Mouse (Mus musculus) heart, postnatal 10 days (tissue): ENCODE measurements around the gene Cadm1. TPM values are rescaled to one million over a fixed set of nuclear protein-coding genes. Genes with fewer than 3 reads are reported as not detected.

Source experiments
- DNase-seq, 2 experiments: peaks; one replicate each; pipeline ENCODE4 v3.0.0; 2021
- intact Hi-C: fragments of 180-260 bp; cut with DNase I; formaldehyde crosslinking; loops from one replicate; pipeline ENCODE4 v1.15.1; 2025
- total RNA-seq, 2 experiments: library from RNA; stranded (reverse); gene quantifications; 2 replicates each; pipeline ENCODE4 v1.2.3; 2021

The Cadm1 gene
- total RNA-seq, 2 experiments from 2014 or later: 2.7 to 3.3 TPM

GRCm38 (mm10) chr9:47848745-47849144 is 318.8 kb downstream of the Cadm1 start:
- intact Hi-C loops: no loop called here
- DNase-seq: no peak

GRCm38 (mm10) chr9:47856311-47856710 is 326.3 kb downstream of the Cadm1 start:
- intact Hi-C loops: no loop called here
- DNase-seq: peak in 1 of 2 experiments; percentile 29

- DNase-seq: no peak
- intact Hi-C loops: no loop called here
These were observed 327.3 kb downstream of the Cadm1 start for GRCm38 (mm10) chr9:47857235-47857634.

- intact Hi-C loops: no loop called here
- no peak for DNase-seq
These were observed 328.2 kb downstream of the Cadm1 start for GRCm38 (mm10) chr9:47858134-47858533.

GRCm38 (mm10) chr9:47858778-47859395 is 328.9 kb downstream of the Cadm1 start:
- no peak for DNase-seq
- intact Hi-C loops: no loop called here

- no peak for DNase-seq
These were observed 331.0 kb downstream of the Cadm1 start for GRCm38 (mm10) chr9:47860994-47861393.

GRCm38 (mm10) chr9:47861783-47862182 is 331.8 kb downstream of the Cadm1 start:
- DNase-seq: no peak
- intact Hi-C loops: no loop called here

More at GRCm38 (mm10) chr9:47860994-47861393, 331.0 kb downstream of the Cadm1 start:
- intact Hi-C loops: no loop called here

- intact Hi-C loops: no loop called here
- no peak for DNase-seq
These were observed 336.0 kb downstream of the Cadm1 start for GRCm38 (mm10) chr9:47866001-47866400.

- no peak for DNase-seq
- intact Hi-C loops: no loop called here
These were observed 337.5 kb downstream of the Cadm1 start for GRCm38 (mm10) chr9:47867474-47867873.

- intact Hi-C loops: no loop called here
- no peak for DNase-seq
These were observed 339.7 kb downstream of the Cadm1 start for GRCm38 (mm10) chr9:47869661-47870060.

GRCm38 (mm10) chr9:47876557-47877206 is 346.7 kb downstream of the Cadm1 start:
- intact Hi-C loops: no loop called here
- no peak for DNase-seq

GRCm38 (mm10) chr9:47880171-47880570 is 350.2 kb downstream of the Cadm1 start:
- intact Hi-C loops: no loop called here
- DNase-seq: no peak

- DNase-seq: no peak
- intact Hi-C loops: no loop called here
These were observed 352.4 kb downstream of the Cadm1 start for GRCm38 (mm10) chr9:47882372-47882771.

GRCm38 (mm10) chr9:47891721-47892120 is 361.7 kb downstream of the Cadm1 start:
- DNase-seq: no peak
- intact Hi-C loops: no loop called here

GRCm38 (mm10) chr9:47892995-47893394 is 363.0 kb downstream of the Cadm1 start:
- intact Hi-C loops: no loop called here
- DNase-seq: no peak

GRCm38 (mm10) chr9:47894096-47894495 is 364.1 kb downstream of the Cadm1 start:
- intact Hi-C loops: no loop called here
- no peak for DNase-seq

- no peak for DNase-seq
- intact Hi-C loops: no loop called here
These were observed 364.7 kb downstream of the Cadm1 start for GRCm38 (mm10) chr9:47894661-47895060.

GRCm38 (mm10) chr9:47895121-47895520 is 365.1 kb downstream of the Cadm1 start:
- DNase-seq: no peak
- intact Hi-C loops: no loop called here

GRCm38 (mm10) chr9:47900734-47901133 is 370.8 kb downstream of the Cadm1 start:
- DNase-seq: no peak
- intact Hi-C loops: no loop called here

GRCm38 (mm10) chr9:47903661-47904060 is 373.7 kb downstream of the Cadm1 start:
- no peak for DNase-seq
- intact Hi-C loops: no loop called here

- no peak for DNase-seq
- intact Hi-C loops: no loop called here
These were observed 374.5 kb downstream of the Cadm1 start for GRCm38 (mm10) chr9:47904339-47904922.

- intact Hi-C loops: no loop called here
These were observed 376.5 kb downstream of the Cadm1 start for GRCm38 (mm10) chr9:47906521-47906920.

More at GRCm38 (mm10) chr9:47906521-47906920, 376.5 kb downstream of the Cadm1 start:
- DNase-seq: no peak
